In genomic region chr6:124739231-124739796, GRCm38 (mm10) we compare ENCODE assay signal across 10 mouse cellular contexts. TPM values are rescaled to one million over a fixed set of nuclear protein-coding genes. Genes with fewer than 3 reads are reported as not detected.
A peak's percentile ranks its signal among the peaks of the same experiment; 100 is the strongest.
DNase-seq lines count a peak whose midpoint lies in the region; ATAC-seq and TF ChIP-seq lines count a peak whose summit lies in the region.
"Had no signal": no experiment of that assay in that cellular context is flagged by ENCODE, and none has a peak within 500 bp of the region (broad histone marks: within the 10 kb centered on the region; RNA-seq: fewer than 3 reads in every experiment).

No protein-coding gene starts in this region.

- no peak for TF ChIP-seq POLR2A in kidney, adult 2 months (IDR thresholded peaks at IDR 0.05; ENCODE audit: low read depth, low read length)

- DNase-seq in kidney, adult 2 months: no peak
- no peak for DNase-seq in kidney, adult 11 months
- DNase-seq in MN1 (ENCODE audit: low spot score): peak; percentile 13
- no peak for DNase-seq in adrenal gland, adult 18-20 months (ENCODE audit: low spot score in 2 of 2)
- no peak for DNase-seq in gastrocnemius, adult 18-20 months (ENCODE audit: low spot score)

- H3K27me3 ChIP-seq in kidney, adult 2 months (replicated peaks; ENCODE audit: control insufficient read depth, insufficient read depth, low read length): no peaks in the 10 kb centered on the region
- no peaks in the 10 kb centered on the region for H3K27me3 ChIP-seq in hindbrain, embryonic 13.5 days
- H3K27me3 ChIP-seq in midbrain, embryonic 12.5 days: no peaks in the 10 kb centered on the region

- no peaks in the 10 kb centered on the region for H3K36me3 ChIP-seq in kidney, adult 2 months (ENCODE audit: control insufficient read depth, insufficient read depth, low read length)
- H3K36me3 ChIP-seq in hindbrain, embryonic 13.5 days: peaks cover 22% of the 10 kb centered on the region
- H3K36me3 ChIP-seq in midbrain, embryonic 12.5 days: peaks cover 18% of the 10 kb centered on the region

- peaks cover 17% of the 10 kb centered on the region for H3K4me1 ChIP-seq in kidney, adult 2 months (ENCODE audit: control insufficient read depth, insufficient read depth, low read length)
- peaks cover 30% of the 10 kb centered on the region for H3K4me1 ChIP-seq in hindbrain, embryonic 13.5 days (replicated peaks)
- peaks cover 29% of the 10 kb centered on the region for H3K4me1 ChIP-seq in midbrain, embryonic 12.5 days

- TF ChIP-seq CTCF in kidney, adult 2 months (conservative IDR thresholded peaks at IDR 0.05; ENCODE audit: insufficient read depth, insufficient read length, low read depth, low read length): no peak

- no peaks in the 10 kb centered on the region for H3K9me3 ChIP-seq in hindbrain, embryonic 13.5 days
- no peaks in the 10 kb centered on the region for H3K9me3 ChIP-seq in midbrain, embryonic 12.5 days

- WGBS in kidney, adult 2 months: 85% methylated on average over 10 of the region's 10 CpGs
- WGBS in hindbrain, embryonic 13.5 days: 87% methylated on average over 10 of the region's 10 CpGs
- 84% methylated on average over 10 of the region's 10 CpGs for WGBS in midbrain, embryonic 12.5 days

- no peak overlapping the region for H3K4me3 ChIP-seq in kidney, adult 2 months (ENCODE audit: insufficient read depth, low read depth, low read length)
- H3K4me3 ChIP-seq in hindbrain, embryonic 13.5 days: peak overlapping the region; percentile 70
- no peak overlapping the region for H3K4me3 ChIP-seq in midbrain, embryonic 12.5 days

- peak overlapping the region; percentile 63 for H3K27ac ChIP-seq in kidney, adult 2 months (ENCODE audit: insufficient read depth, low read depth, low read length)
- peak overlapping the region; percentile 100; the same call in 1 of the 2 replicates for H3K27ac ChIP-seq in hindbrain, embryonic 13.5 days
- H3K27ac ChIP-seq in midbrain, embryonic 12.5 days (replicated peaks): peak overlapping the region; percentile 99; the same call in 1 of the 2 replicates

- H3K4me2 ChIP-seq in hindbrain, embryonic 13.5 days: peak overlapping the region; percentile 73
- H3K4me2 ChIP-seq in midbrain, embryonic 12.5 days (replicated peaks): peak overlapping the region; percentile 67

- ATAC-seq in hindbrain, embryonic 13.5 days (ENCODE audit: low FRiP score): no peak
- no peak for ATAC-seq in midbrain, embryonic 12.5 days (ENCODE audit: low FRiP score, low read depth)
- no peak for ATAC-seq in monocyte, adult 5-6 weeks (replicated peaks; ENCODE audit: insufficient number of reproducible peaks, low FRiP score, low TSS enrichment, poor library complexity, severe bottlenecking)

- H3K9ac ChIP-seq in hindbrain, embryonic 13.5 days: peak overlapping the region; percentile 58; the same call in 1 of the 2 replicates
- H3K9ac ChIP-seq in midbrain, embryonic 12.5 days (replicated peaks): peak overlapping the region; percentile 32; the same call in 1 of the 2 replicates

RNA-seq across cellular contexts. Expression of gene Ptpn6, which starts 0.8 kb away (rescaled TPM):
- polyA plus RNA-seq in kidney, adult 2 months (2012; rRNA removed): 21.5 and 31.7 TPM in 2 replicates
- polyA plus RNA-seq in hindbrain, embryonic 13.5 days (2015; fragmentation: Nextera tagmentation; extraction: Ambion mirVana): 5.0 and 5.9 TPM in 2 replicates
- 5.2 and 5.6 TPM in 2 replicates for polyA plus RNA-seq in midbrain, embryonic 12.5 days (2016; fragmentation: Nextera tagmentation; extraction: Ambion mirVana)
- 10 to 100 TPM in 1 of 2 experiments, 1 to 10 TPM in 1; 9.8 to 11.5 TPM for total RNA-seq in adrenal gland, adult 18-20 months (2021)
- 1 to 10 TPM in 1 of 2 experiments, under 1 TPM in 1; 0.90 to 1.1 TPM for total RNA-seq in gastrocnemius, adult 18-20 months (2021)
- total RNA-seq in monocyte, adult 5-6 weeks (2017): 1,360 to 1,911 TPM (median 1,427 TPM) in 3 replicates

RNA-seq across cellular contexts. Expression of gene Grcc10, which starts 1.9 kb away (rescaled TPM):
- polyA plus RNA-seq in kidney, adult 2 months (2012; rRNA removed): 387 and 474 TPM in 2 replicates
- polyA plus RNA-seq in hindbrain, embryonic 13.5 days (2015; fragmentation: Nextera tagmentation; extraction: Ambion mirVana): 670 and 677 TPM in 2 replicates
- polyA plus RNA-seq in midbrain, embryonic 12.5 days (2016; fragmentation: Nextera tagmentation; extraction: Ambion mirVana): 523 and 554 TPM in 2 replicates
- 100 to 1,000 TPM; 341 to 388 TPM for total RNA-seq in adrenal gland, adult 18-20 months (2021)
- total RNA-seq in gastrocnemius, adult 18-20 months (2021): 100 to 1,000 TPM; 162 TPM
- total RNA-seq in monocyte, adult 5-6 weeks (2017): 150 to 174 TPM (median 165 TPM) in 3 replicates

RNA-seq across cellular contexts. Expression of gene Gm45234, which starts 16.5 kb away (rescaled TPM):
- polyA plus RNA-seq in kidney, adult 2 months (2012; rRNA removed): not detected in 2 replicates
- not detected in 2 replicates for polyA plus RNA-seq in hindbrain, embryonic 13.5 days (2015; fragmentation: Nextera tagmentation; extraction: Ambion mirVana)
- not detected in 2 replicates for polyA plus RNA-seq in midbrain, embryonic 12.5 days (2016; fragmentation: Nextera tagmentation; extraction: Ambion mirVana)
- total RNA-seq in adrenal gland, adult 18-20 months (2021): not detected
- total RNA-seq in gastrocnemius, adult 18-20 months (2021): not detected
- total RNA-seq in monocyte, adult 5-6 weeks (2017): 0.19 to 0.43 TPM in 2 of 3 replicates, not detected in the other
- polyA plus RNA-seq: cortical plate, adult 2 months; neural tube, embryonic 11.5 days had no signal

RNA-seq across cellular contexts. Expression of gene Atn1, which starts 17.0 kb away (rescaled TPM):
- 49.1 and 65.4 TPM in 2 replicates for polyA plus RNA-seq in kidney, adult 2 months (2012; rRNA removed)
- polyA plus RNA-seq in hindbrain, embryonic 13.5 days (2015; fragmentation: Nextera tagmentation; extraction: Ambion mirVana): 21.6 and 22.7 TPM in 2 replicates
- polyA plus RNA-seq in midbrain, embryonic 12.5 days (2016; fragmentation: Nextera tagmentation; extraction: Ambion mirVana): 15.6 and 18.0 TPM in 2 replicates
- 10 to 100 TPM; 78.4 to 80.2 TPM for total RNA-seq in adrenal gland, adult 18-20 months (2021)
- total RNA-seq in gastrocnemius, adult 18-20 months (2021): 10 to 100 TPM; 44.0 to 56.4 TPM
- 1.5 to 6.2 TPM in 2 of 3 replicates, not detected in the other for total RNA-seq in monocyte, adult 5-6 weeks (2017)

RNA-seq across cellular contexts. Expression of gene Phb2, which starts 27.2 kb away (rescaled TPM):
- polyA plus RNA-seq in kidney, adult 2 months (2012; rRNA removed): 181 and 193 TPM in 2 replicates
- 254 and 257 TPM in 2 replicates for polyA plus RNA-seq in hindbrain, embryonic 13.5 days (2015; fragmentation: Nextera tagmentation; extraction: Ambion mirVana)
- polyA plus RNA-seq in midbrain, embryonic 12.5 days (2016; fragmentation: Nextera tagmentation; extraction: Ambion mirVana): 308 and 315 TPM in 2 replicates
- total RNA-seq in adrenal gland, adult 18-20 months (2021): 100 to 1,000 TPM; 285 to 301 TPM
- total RNA-seq in gastrocnemius, adult 18-20 months (2021): 100 to 1,000 TPM; 134 to 155 TPM
- total RNA-seq in monocyte, adult 5-6 weeks (2017): 123 to 138 TPM (median 126 TPM) in 3 replicates

Comparison
In these comparisons a context has a peak if more than half of its experiments do, and no peak if none do; other contexts are left out.
1. RNA of gene Ptpn6, which starts 0.8 kb away (total RNA-seq): 1,360 to 1,911 TPM in monocyte, adult 5-6 weeks; 9.8 to 11.5 TPM in adrenal gland, adult 18-20 months and 0.90 to 1.1 TPM in gastrocnemius, adult 18-20 months; every median in the first group is over 100 times any median in the second.
2. Peak in every context shown above with its lines, with median percentiles within 50 percentile points of each other: H3K27ac ChIP-seq.